Mouse (Mus musculus): ENCODE data around the gene Idh3a.
A peak's percentile ranks its signal among the peaks of the same experiment; 100 is the strongest.
"Not testable (repeated sequence)": the region's sequence is repeated elsewhere in the genome, so short reads cannot be mapped to it uniquely, and the experiment has no call there.

Idh3a gene

GRCm38 (mm10) chr9:54587863-54588262 is 1.7 kb downstream of the Idh3a start:
- no peak for DNase-seq (ENCODE audit: low read depth)

GRCm38 (mm10) chr9:54593652-54594051 is 7.5 kb downstream of the Idh3a start:
- not testable (repeated sequence) for DNase-seq (ENCODE audit: low read depth)

- DNase-seq (ENCODE audit: low read depth) = no peak
These were observed 10.8 kb downstream of the Idh3a start for GRCm38 (mm10) chr9:54596752-54597465.

GRCm38 (mm10) chr9:54602386-54602785 is 16.3 kb downstream of the Idh3a start:
- DNase-seq (ENCODE audit: low read depth) = no peak

- DNase-seq (ENCODE audit: low read depth) = no peak
These were observed 16.8 kb downstream of the Idh3a start for GRCm38 (mm10) chr9:54602916-54603315.

- DNase-seq (ENCODE audit: low read depth) = no peak
These were observed 18.1 kb downstream of the Idh3a start for GRCm38 (mm10) chr9:54604131-54604654.

- peak; percentile 44 for DNase-seq (ENCODE audit: low read depth)
These were observed 18.8 kb downstream of the Idh3a start for GRCm38 (mm10) chr9:54604886-54605285.

- peak; percentile 15 for DNase-seq (ENCODE audit: low read depth)
These were observed 26.7 kb downstream of the Idh3a start for GRCm38 (mm10) chr9:54612781-54613191.

GRCm38 (mm10) chr9:54614182-54614850 is 28.2 kb downstream of the Idh3a start:
- DNase-seq (ENCODE audit: low read depth) = peak; percentile 61

- no peak for DNase-seq (ENCODE audit: low read depth)
These were observed 41.1 kb downstream of the Idh3a start for GRCm38 (mm10) chr9:54627240-54627639.

GRCm38 (mm10) chr9:54628752-54629151 is 42.6 kb downstream of the Idh3a start:
- DNase-seq (ENCODE audit: low read depth) = no peak

- DNase-seq (ENCODE audit: low read depth) = peak; percentile 20
These were observed 43.6 kb downstream of the Idh3a start for GRCm38 (mm10) chr9:54629613-54630261.

- peak; percentile 15 for DNase-seq (ENCODE audit: low read depth)
These were observed 44.8 kb downstream of the Idh3a start for GRCm38 (mm10) chr9:54630905-54631304.

- no peak for DNase-seq (ENCODE audit: low read depth)
These were observed 47.3 kb downstream of the Idh3a start for GRCm38 (mm10) chr9:54633401-54633800.

GRCm38 (mm10) chr9:54637510-54638314 is 51.6 kb downstream of the Idh3a start:
- peak; percentile 76 for DNase-seq (ENCODE audit: low read depth)

GRCm38 (mm10) chr9:54639192-54639591 is 53.1 kb downstream of the Idh3a start:
- no peak for DNase-seq (ENCODE audit: low read depth)

GRCm38 (mm10) chr9:54641548-54641947 is 55.4 kb downstream of the Idh3a start:
- peak; percentile 34 for DNase-seq (ENCODE audit: low read depth)

- no peak for DNase-seq (ENCODE audit: low read depth)
These were observed 56.0 kb downstream of the Idh3a start for GRCm38 (mm10) chr9:54642149-54642548.

- DNase-seq (ENCODE audit: low read depth) = peak; percentile 95
These were observed 56.4 kb downstream of the Idh3a start for GRCm38 (mm10) chr9:54642556-54642955.

- no peak for DNase-seq (ENCODE audit: low read depth)
These were observed 57.0 kb downstream of the Idh3a start for GRCm38 (mm10) chr9:54643179-54643578.

- DNase-seq (ENCODE audit: low read depth) = peak; percentile 60
These were observed 59.4 kb downstream of the Idh3a start for GRCm38 (mm10) chr9:54645530-54645929.

- DNase-seq (ENCODE audit: low read depth) = peak; percentile 54
These were observed 60.1 kb downstream of the Idh3a start for GRCm38 (mm10) chr9:54646252-54646651.

Data from 416B (cell line).